Comparison of ENCODE assay signal across 8 mouse cellular contexts in the genomic region with DNA sequence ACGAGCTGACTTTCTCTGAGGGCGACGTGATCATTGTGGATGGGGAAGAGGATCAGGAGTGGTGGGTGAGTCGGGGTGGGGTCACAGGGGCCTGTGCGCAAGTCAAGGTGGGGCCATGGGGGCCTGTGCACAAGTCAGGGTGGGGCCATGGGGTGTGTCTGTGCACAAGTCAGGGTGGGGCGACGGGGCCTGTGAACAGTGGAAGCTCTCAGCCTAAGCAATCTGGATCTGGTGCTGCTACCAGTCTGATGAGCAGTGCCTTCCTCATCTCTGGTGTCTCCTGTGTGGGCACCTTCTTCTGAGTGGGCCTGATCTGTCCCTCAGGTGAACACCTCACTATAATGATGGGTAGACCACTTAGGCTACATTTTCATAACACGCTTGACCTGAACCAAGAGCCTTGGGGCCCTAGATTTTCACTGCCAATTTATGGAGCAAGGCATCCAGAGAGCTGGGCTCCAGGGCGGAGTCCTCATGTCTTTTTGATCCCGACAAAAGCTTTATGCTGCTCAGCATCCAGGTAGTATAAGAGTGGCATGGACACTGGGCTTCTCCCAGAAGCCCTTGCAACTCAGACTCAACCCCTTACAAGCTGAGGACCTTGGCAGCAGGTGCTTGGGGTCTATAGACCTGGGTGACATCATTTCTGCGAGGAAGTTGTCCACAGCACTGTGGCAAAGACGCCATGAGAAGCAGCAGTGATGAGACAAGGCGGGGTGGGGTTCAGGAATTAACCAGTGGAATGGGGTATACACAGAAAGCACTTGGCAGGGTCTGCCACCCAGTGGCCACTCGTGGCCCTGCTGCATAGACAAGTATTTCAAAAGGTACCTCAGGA. TPM values are rescaled to one million over a fixed set of nuclear protein-coding genes. Genes with fewer than 3 reads are reported as not detected.
DNase-seq lines count a peak whose midpoint lies in the region; ATAC-seq and TF ChIP-seq lines count a peak whose summit lies in the region.

No protein-coding gene starts in this region.

- H3K4me3 ChIP-seq in thymus, adult 2 months (ENCODE audit: control insufficient read depth, insufficient read depth, low read length) = no peak overlapping the region
- H3K4me3 ChIP-seq in intestine, embryonic 16.5 days (ENCODE audit: low read length) = no peak overlapping the region

- TF ChIP-seq CTCF in thymus, adult 2 months (IDR thresholded peaks at IDR 0.05; ENCODE audit: borderline replicate concordance, control insufficient read depth, extremely low read depth, insufficient read depth, low read length, poor library complexity) = peak; percentile 57; the same call in 1 of the 2 replicates

- peak; percentile 72 for ATAC-seq in intestine, embryonic 16.5 days
- ATAC-seq in megakaryocyte progenitor cell, adult 5-6 weeks (replicated peaks; ENCODE audit: poor library complexity) = peak; percentile 94

- peak; percentile 42 for DNase-seq in thymus, adult 2 months
- no peak for DNase-seq in thymus, adult 18-20 months
- DNase-seq in embryo, embryonic 11 days = peak; percentile 69
- DNase-seq in gastrocnemius, postnatal 4 days (ENCODE audit: low spot score in 2 of 2) = peak; percentile 30 to 61
- peak; percentile 80 to 90 for DNase-seq in left cerebral cortex, postnatal 14 days (ENCODE audit: low spot score in 2 of 2)
- DNase-seq in skeletal muscle tissue, adult 2 months (ENCODE audit: low read depth, low spot score) = peak; percentile 34

- H3K27me3 ChIP-seq in thymus, adult 2 months (ENCODE audit: control insufficient read depth, insufficient read depth, low read length) = no peaks in the 10 kb centered on the region
- no peaks in the 10 kb centered on the region for H3K27me3 ChIP-seq in intestine, embryonic 16.5 days (replicated peaks; ENCODE audit: control insufficient read depth, insufficient read depth, low read length)

- WGBS in thymus, adult 2 months = 84% methylated on average over 14 of the region's 14 CpGs
- 66% methylated on average over 14 of the region's 14 CpGs for WGBS in intestine, embryonic 16.5 days

- TF ChIP-seq POLR2A in thymus, adult 2 months (IDR thresholded peaks at IDR 0.05; ENCODE audit: control insufficient read depth, extremely low read depth, insufficient read depth, low read length, poor library complexity) = no peak

- no peaks in the 10 kb centered on the region for H3K9me3 ChIP-seq in intestine, embryonic 16.5 days (ENCODE audit: control insufficient read depth, low read length)

- no peak overlapping the region for H3K9ac ChIP-seq in intestine, embryonic 16.5 days (ENCODE audit: low read depth, low read length)

- no peak overlapping the region for H3K27ac ChIP-seq in thymus, adult 2 months (ENCODE audit: control insufficient read depth, insufficient read depth, low read length)
- no peak overlapping the region for H3K27ac ChIP-seq in intestine, embryonic 16.5 days (ENCODE audit: low read length)

- H3K4me1 ChIP-seq in thymus, adult 2 months (replicated peaks; ENCODE audit: control insufficient read depth, insufficient read depth, low read length) = no peaks in the 10 kb centered on the region
- H3K4me1 ChIP-seq in intestine, embryonic 16.5 days (ENCODE audit: control insufficient read depth, insufficient read depth, low read length) = peaks cover 7% of the 10 kb centered on the region; the same call in 1 of the 2 replicates

- intact Hi-C loops in left cerebral cortex, postnatal 14 days (cut with DNase I) = loop anchor here (2.0 to 10.0 kb wide), 4 partner anchors 33 to 181 kb away; no protein-coding TSS in a partner anchor

- no peak overlapping the region for H3K4me2 ChIP-seq in intestine, embryonic 16.5 days (ENCODE audit: low read depth, low read length)

- peaks cover 16% of the 10 kb centered on the region for H3K36me3 ChIP-seq in thymus, adult 2 months (ENCODE audit: control insufficient read depth, insufficient read depth, low read length)
- H3K36me3 ChIP-seq in intestine, embryonic 16.5 days (ENCODE audit: control insufficient read depth, insufficient read depth, low read length) = no peaks in the 10 kb centered on the region; the same call in 1 of the 2 replicates

RNA-seq across cellular contexts. Expression of a gene that starts 19.0 kb away (rescaled TPM):
- polyA plus RNA-seq in thymus, adult 2 months (2012; rRNA removed) = 28.6 and 45.3 TPM in 2 replicates
- 10 to 100 TPM; 38.9 to 43.3 TPM for total RNA-seq in gastrocnemius, postnatal 4 days (2021)
- polyA plus RNA-seq in intestine, embryonic 16.5 days (2015; fragmentation: Nextera tagmentation; extraction: Ambion mirVana) = 94.2 and 105 TPM in 2 replicates
- total RNA-seq in left cerebral cortex, postnatal 14 days (2021) = 10 to 100 TPM; 43.6 to 48.4 TPM
- 138 and 156 TPM in 2 replicates for total RNA-seq in megakaryocyte progenitor cell, adult 5-6 weeks (2015)
- 94.2 and 109 TPM in 2 replicates for total RNA-seq in megakaryocyte progenitor cell, adult 5-6 weeks (2017)

RNA-seq across cellular contexts. Expression of a gene that starts 19.9 kb away (rescaled TPM):
- 16.2 and 18.0 TPM in 2 replicates for polyA plus RNA-seq in thymus, adult 2 months (2012; rRNA removed)
- total RNA-seq in gastrocnemius, postnatal 4 days (2021) = 10 to 100 TPM; 37.0 to 37.3 TPM
- polyA plus RNA-seq in intestine, embryonic 16.5 days (2015; fragmentation: Nextera tagmentation; extraction: Ambion mirVana) = 40.1 and 42.5 TPM in 2 replicates
- total RNA-seq in left cerebral cortex, postnatal 14 days (2021) = 10 to 100 TPM; 34.3 to 37.1 TPM
- total RNA-seq in megakaryocyte progenitor cell, adult 5-6 weeks (2015) = 36.5 and 40.6 TPM in 2 replicates
- 28.4 and 32.2 TPM in 2 replicates for total RNA-seq in megakaryocyte progenitor cell, adult 5-6 weeks (2017)

RNA-seq across cellular contexts. Expression of a gene that starts 50.0 kb away (rescaled TPM):
- polyA plus RNA-seq in thymus, adult 2 months (2012; rRNA removed) = 50.1 and 53.6 TPM in 2 replicates
- total RNA-seq in gastrocnemius, postnatal 4 days (2021) = 10 to 100 TPM; 14.6 to 17.2 TPM
- 82.5 and 92.3 TPM in 2 replicates for polyA plus RNA-seq in intestine, embryonic 16.5 days (2015; fragmentation: Nextera tagmentation; extraction: Ambion mirVana)
- total RNA-seq in left cerebral cortex, postnatal 14 days (2021) = 10 to 100 TPM; 18.3 to 21.2 TPM
- total RNA-seq in megakaryocyte progenitor cell, adult 5-6 weeks (2015) = 37.2 and 40.1 TPM in 2 replicates
- 29.4 and 36.3 TPM in 2 replicates for total RNA-seq in megakaryocyte progenitor cell, adult 5-6 weeks (2017)

Comparison
In these comparisons a context has a peak if more than half of its experiments do, and no peak if none do; other contexts are left out.
1. DNase-seq: peak in thymus, adult 2 months (single experiment), embryo, embryonic 11 days (single experiment), gastrocnemius, postnatal 4 days (2 of 2), left cerebral cortex, postnatal 14 days (2 of 2) and skeletal muscle tissue, adult 2 months (single experiment); none in thymus, adult 18-20 months (0 of 2).